Mouse (Mus musculus) lung, embryonic 14.5 days (tissue): ENCODE results near the gene Txlnb. TPM values are rescaled to one million over a fixed set of nuclear protein-coding genes. Genes with fewer than 3 reads are reported as not detected.

ENCODE experiments used
- ATAC-seq: fragments of 200-750 bp; cut with Nextera tagmentation; 2 replicates; pipeline ENCODE4 v1.8.0; 2017; ENCODE audit warnings: mild to moderate bottlenecking, moderate TSS enrichment, moderate library complexity; ENCODE audit not compliant: insufficient read depth
- DNase-seq: peaks from one replicate; pipeline ENCODE4 v3.0.0-alpha.2; 2015
- H3K27ac ChIP-seq: fragments of 300-500 bp; sonication (generic); 2 replicates; pipeline ENCODE4 v1.5.1; 2014; ENCODE audit warnings: low read depth, mild to moderate bottlenecking, moderate library complexity
- H3K27me3 ChIP-seq: fragments of 300-500 bp; sonication (generic); 2 replicates; pipeline ENCODE4 v1.6.1; 2014; ENCODE audit warnings: low read length, control low read depth; ENCODE audit not compliant: insufficient read depth
- H3K36me3 ChIP-seq: fragments of 300-500 bp; sonication (generic); 2 replicates; pipeline ENCODE4 v1.6.1; 2014; ENCODE audit warnings: control low read depth; ENCODE audit not compliant: insufficient read depth
- H3K4me1 ChIP-seq: fragments of 300-500 bp; sonication (generic); 2 replicates; pipeline ENCODE4 v1.6.1; 2014; ENCODE audit warnings: antibody characterized with exemption, control low read depth; ENCODE audit not compliant: insufficient read depth
- H3K4me2 ChIP-seq: fragments of 300-500 bp; sonication (generic); 2 replicates; pipeline ENCODE4 v1.6.1; 2014; ENCODE audit warnings: mild to moderate bottlenecking
- H3K4me3 ChIP-seq: fragments of 300-500 bp; sonication (generic); 2 replicates; pipeline ENCODE4 v1.5.1; 2014; ENCODE audit warnings: low read depth, low read length
- H3K9ac ChIP-seq: fragments of 300-500 bp; sonication (generic); 2 replicates; pipeline ENCODE4 v1.6.1; 2014
- H3K9me3 ChIP-seq: fragments of 300-500 bp; sonication (generic); 2 replicates; pipeline ENCODE4 v1.6.1; 2016; ENCODE audit warnings: low read depth, low read length, control low read depth
- CTCF ChIP-seq: IDR thresholded peaks from 2 replicates; pipeline ENCODE4 v1.5.1; 2016; ENCODE audit warnings: antibody characterized with exemption, low read depth
- WGBS: fragments of 180-500 bp; shearing (Covaris S2); extraction: QIAGEN DNeasy Blood & Tissue Kit; methylation state at CpG from one replicate; pipeline ENCODE4 v1.1.7; 2014; 5-methylcytosine and 5-hydroxymethylcytosine counted together
- polyA plus RNA-seq: library from polyadenylated mRNA; unstranded; fragments of >200 nt; fragmentation: Nextera tagmentation; extraction: Ambion mirVana; gene quantifications from 2 replicates; pipeline ENCODE4 v1.2.1, GENCODE M21; 2014

Txlnb gene
- 0.24 and 0.76 TPM in 2 replicates for polyA plus RNA-seq

GRCm38 (mm10) chr10:17795767-17796631 is at the start of gene Txlnb:
TSS of gene Txlnb (plus strand) at chr10:17796226.
- peak; percentile 16; the same call in 1 of the 2 replicates for TF ChIP-seq CTCF
- peak within 1 kb of the TSS; percentile 22; the same call in 1 of the 2 replicates for H3K4me3 ChIP-seq
- H3K36me3 ChIP-seq = no peaks in the 10 kb centered on the region
- 0 out of 2 replicates have a peak, but pooled peaks cover 4% of the 10 kb centered on the region for H3K4me1 ChIP-seq
- H3K27ac ChIP-seq = peak within 1 kb of the TSS; percentile 74
- no peaks in the 10 kb centered on the region for H3K9me3 ChIP-seq
- peak within 1 kb of the TSS; percentile 55 for H3K4me2 ChIP-seq
- H3K9ac ChIP-seq = peak within 1 kb of the TSS; percentile 27; the same call in 1 of the 2 replicates
- DNase-seq = peak; percentile 71
- H3K27me3 ChIP-seq = no peaks in the 10 kb centered on the region
- WGBS = 12% methylated on average over 13 of the region's 13 CpGs
- ATAC-seq = peak; percentile 83

DNA sequence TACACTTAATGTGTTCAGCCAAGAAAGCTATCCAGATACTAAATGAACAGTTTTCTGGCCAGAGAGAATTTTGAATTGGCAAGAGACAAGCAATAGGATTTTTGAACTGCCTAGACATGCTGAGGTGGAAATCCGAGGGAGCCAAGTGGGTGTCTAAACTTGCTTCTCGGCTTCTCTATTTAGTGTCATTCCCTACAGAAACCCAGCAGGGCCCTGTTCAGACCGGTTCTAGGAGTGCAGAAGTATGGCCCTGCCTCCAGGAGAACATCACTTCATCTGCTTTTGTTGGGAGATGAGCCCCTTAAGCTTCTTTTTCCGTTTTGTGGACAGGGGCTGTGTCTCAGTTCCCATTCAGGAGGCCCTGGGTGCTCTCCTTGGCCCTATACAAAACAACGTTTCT is 43.5 kb upstream of the Txlnb start:
- Histone ChIP-seq H3K4me3 (no peak overlapping the region), H3K9ac (no peak overlapping the region), H3K4me1 (no peaks in the 10 kb centered on the region), H3K27ac (no peak overlapping the region), H3K4me2 (no peak overlapping the region), H3K36me3 (no peaks in the 10 kb centered on the region), H3K27me3 (no peaks in the 10 kb centered on the region), H3K9me3 (no peaks in the 10 kb centered on the region)
- ATAC-seq (no peak), DNase-seq (no peak)
- 79% methylated on average over 5 of the region's 5 CpGs for WGBS
- TF ChIP-seq CTCF = no peak

- Histone ChIP-seq H3K27me3 (no peaks in the 10 kb centered on the region), H3K4me2 (no peak overlapping the region), H3K36me3 (no peaks in the 10 kb centered on the region), H3K9ac (no peak overlapping the region), H3K27ac (no peak overlapping the region), H3K9me3 (no peaks in the 10 kb centered on the region), H3K4me1 (no peaks in the 10 kb centered on the region), H3K4me3 (no peak overlapping the region)
- ATAC-seq (no peak), DNase-seq (no peak)
- no peak for TF ChIP-seq CTCF
- 76% methylated on average over 3 of the region's 3 CpGs for WGBS
Observed at GRCm38 (mm10) chr10:17759772-17760171, 36.3 kb upstream of the Txlnb start.

DNA sequence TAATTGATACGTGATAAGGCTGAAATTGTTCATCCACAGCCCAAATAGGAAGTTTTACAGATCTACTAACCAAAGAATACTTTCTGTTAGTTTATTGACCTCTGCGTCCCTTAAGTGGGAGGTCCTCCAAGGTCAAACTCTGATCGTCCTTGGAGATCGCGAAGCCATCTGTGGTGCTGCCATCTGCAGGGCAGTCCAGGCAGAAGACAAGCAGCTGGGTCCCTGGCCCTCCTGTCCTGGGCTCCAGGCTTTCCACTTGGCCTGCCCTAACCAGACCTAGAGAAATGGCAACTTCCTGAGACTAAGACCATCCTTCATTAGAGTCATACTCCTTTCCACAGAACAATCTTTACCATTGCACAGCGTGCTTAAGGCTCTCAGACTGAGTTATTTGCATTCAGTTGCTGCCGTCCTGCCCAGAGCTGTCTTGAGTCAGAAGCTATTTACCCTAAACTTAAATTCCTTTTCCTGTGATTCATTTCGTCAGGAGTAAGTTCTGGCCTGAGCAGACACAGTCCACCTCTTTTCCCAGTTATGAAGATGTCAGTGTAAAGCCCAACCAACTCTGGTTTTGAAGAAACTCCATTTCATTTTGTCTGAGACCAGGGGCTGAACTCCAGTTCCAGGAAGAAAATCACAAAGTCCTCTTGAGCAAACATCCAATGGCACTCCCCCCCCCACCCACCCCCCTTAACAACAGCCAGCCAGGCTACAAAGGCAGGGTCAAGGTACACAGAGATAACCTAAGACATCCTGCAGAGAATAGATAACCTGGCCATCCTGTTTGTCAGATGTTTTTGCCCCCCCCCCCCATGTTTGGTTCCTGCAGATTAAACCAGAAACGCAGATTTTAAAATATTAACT is 35.0 kb upstream of the Txlnb start:
- Histone ChIP-seq H3K4me1 (no peaks in the 10 kb centered on the region), H3K9me3 (no peaks in the 10 kb centered on the region), H3K27me3 (no peaks in the 10 kb centered on the region), H3K36me3 (no peaks in the 10 kb centered on the region), H3K9ac (no peak overlapping the region), H3K27ac (no peak overlapping the region), H3K4me2 (no peak overlapping the region), H3K4me3 (no peak overlapping the region)
- peak; percentile 34 for TF ChIP-seq CTCF
- WGBS = 46% methylated on average over 9 of the region's 9 CpGs
- no peak for ATAC-seq
- DNase-seq = peak; percentile 10

- 83% methylated on average over 1 of the region's 1 CpGs for WGBS
- H3K9ac ChIP-seq = no peak overlapping the region
- H3K9me3 ChIP-seq = no peaks in the 10 kb centered on the region
- H3K27me3 ChIP-seq = no peaks in the 10 kb centered on the region
- ATAC-seq = no peak
- DNase-seq = no peak
- no peaks in the 10 kb centered on the region for H3K36me3 ChIP-seq
- no peaks in the 10 kb centered on the region for H3K4me1 ChIP-seq
- H3K27ac ChIP-seq = no peak overlapping the region
- no peak for TF ChIP-seq CTCF
- H3K4me3 ChIP-seq = no peak overlapping the region
- no peak overlapping the region for H3K4me2 ChIP-seq
Observed at GRCm38 (mm10) chr10:17761652-17762051, 34.4 kb upstream of the Txlnb start.

- Histone ChIP-seq H3K9ac (no peak overlapping the region), H3K9me3 (no peaks in the 10 kb centered on the region), H3K27me3 (no peaks in the 10 kb centered on the region), H3K4me1 (no peaks in the 10 kb centered on the region), H3K27ac (no peak overlapping the region), H3K4me3 (no peak overlapping the region), H3K4me2 (no peak overlapping the region), H3K36me3 (no peaks in the 10 kb centered on the region)
- ATAC-seq (no peak), DNase-seq (no peak)
- TF ChIP-seq CTCF = no peak
- WGBS = 94% methylated on average over 8 of the region's 8 CpGs
Observed at GRCm38 (mm10) chr10:17762946-17763345, 33.1 kb upstream of the Txlnb start.

DNA sequence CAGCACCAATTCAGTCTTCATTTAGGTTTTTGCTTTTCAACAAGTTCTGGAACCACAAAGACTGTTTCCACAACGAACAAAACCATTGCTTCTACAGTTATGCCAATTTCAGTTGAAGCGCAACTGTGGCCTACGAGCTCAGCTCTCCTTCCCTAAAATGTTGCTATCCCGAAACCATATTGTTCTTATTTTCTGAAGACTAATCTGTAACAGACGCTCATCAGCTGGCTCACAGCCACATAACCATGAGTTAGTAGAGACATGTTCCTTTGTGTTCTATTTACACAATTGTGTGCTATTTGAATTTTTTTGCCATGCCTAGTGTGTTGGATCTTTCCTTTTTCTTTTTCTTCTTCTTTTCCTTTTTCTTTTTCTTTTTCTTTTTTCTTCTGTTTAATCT is 26.2 kb upstream of the Txlnb start:
- no peaks in the 10 kb centered on the region for H3K27me3 ChIP-seq
- WGBS = 73% methylated on average over 5 of the region's 5 CpGs
- TF ChIP-seq CTCF = no peak
- peak; percentile 34 for DNase-seq
- H3K27ac ChIP-seq = no peak overlapping the region
- no peak overlapping the region for H3K4me2 ChIP-seq
- H3K9ac ChIP-seq = no peak overlapping the region
- H3K36me3 ChIP-seq = no peaks in the 10 kb centered on the region
- no peak for ATAC-seq
- H3K4me1 ChIP-seq = no peaks in the 10 kb centered on the region
- no peak overlapping the region for H3K4me3 ChIP-seq
- H3K9me3 ChIP-seq = no peaks in the 10 kb centered on the region
